Mouse (Mus musculus): Measurements from ENCODE around the gene Mrpl37.

Gene Mrpl37

GRCm38 (mm10) chr4:107082185-107082584 lies 15.5 kb upstream of the Mrpl37 start:
- POLR2A ChIA-PET, result interaction anchor here in 1 of 4 experiments (1.1 to 1.4 kb wide), 3 partner anchors 10 to 330 kb away, joined by 3 read pairs; no protein-coding TSS in a partner anchor
- CTCF ChIA-PET, result interaction anchor here in 2 of 4 experiments (0.5 to 0.9 kb wide), 2 partner anchors 20 to 292 kb away, joined by 3 to 6 read pairs; no protein-coding TSS in a partner anchor

GRCm38 (mm10) chr4:107079716-107080115 lies 13.0 kb upstream of the Mrpl37 start:
- ChIA-PET CTCF (interaction anchor here in 1 of 4 experiments (0.6 kb wide), 1 partner anchor 84 kb away, joined by 3 read pairs; no protein-coding TSS in a partner anchor), POLR2A (no interaction called here)

- CTCF ChIA-PET, result no interaction called here
- POLR2A ChIA-PET, result interaction anchor here in 1 of 4 experiments (1.0 kb wide), 1 partner anchor 127 kb away, joined by 3 read pairs; no protein-coding TSS in a partner anchor
Measured at GRCm38 (mm10) chr4:107078894-107079293, 12.2 kb upstream of the Mrpl37 start.

- ChIA-PET CTCF (interaction anchor here in 1 of 4 experiments (1.2 kb wide), 1 partner anchor 276 kb away, joined by 3 read pairs; no protein-coding TSS in a partner anchor), POLR2A (interaction anchor here in 2 of 4 experiments (0.8 to 3.2 kb wide), 4 partner anchors 8 to 13 kb away, joined by 3 to 11 read pairs (median 4); partner anchors contain the start of genes Cyb5rl (in 2 of the 2) and Mrpl37 (in 2 of the 2))
Measured at GRCm38 (mm10) chr4:107075456-107075855, 8.8 kb upstream of the Mrpl37 start.

GRCm38 (mm10) chr4:107072343-107072742 lies 5.7 kb upstream of the Mrpl37 start:
- POLR2A ChIA-PET, result no interaction called here

GRCm38 (mm10) chr4:107067151-107067840 lies 628 bp upstream of the Mrpl37 start:
- ChIA-PET POLR2A (interaction anchor here in 3 of 4 experiments (0.6 to 1.3 kb wide), 16 partner anchors 9 to 452 kb away, joined by 3 to 11 read pairs (median 4); partner anchors contain the start of genes Tmem59 (in 2 of the 3) and Tceanc2 (in 1 of the 3)), CTCF (no interaction called here)

More at GRCm38 (mm10) chr4:107072343-107072742, 5.7 kb upstream of the Mrpl37 start:
- CTCF ChIA-PET, result no interaction called here

- POLR2A ChIA-PET, result no interaction called here
- CTCF ChIA-PET, result interaction anchor here in 1 of 4 experiments (0.5 kb wide), 1 partner anchor 774 kb away, joined by 3 read pairs; no protein-coding TSS in a partner anchor
Measured at GRCm38 (mm10) chr4:107064394-107065098, 2.1 kb downstream of the Mrpl37 start.

- POLR2A ChIA-PET, result interaction anchor here in 1 of 4 experiments (0.6 kb wide), 1 partner anchor 47 kb away, joined by 3 read pairs; no protein-coding TSS in a partner anchor
Measured at GRCm38 (mm10) chr4:107063214-107063613, 3.5 kb downstream of the Mrpl37 start.

GRCm38 (mm10) chr4:107061560-107061959 lies 5.1 kb downstream of the Mrpl37 start:
- POLR2A ChIA-PET, result interaction anchor here in 2 of 4 experiments (0.7 to 0.9 kb wide), 3 partner anchors 8 to 105 kb away, joined by 3 to 4 read pairs (median 3); no protein-coding TSS in a partner anchor
- CTCF ChIA-PET, result interaction anchor here in 2 of 4 experiments (0.6 to 0.7 kb wide), 3 partner anchors 21 to 332 kb away, joined by 4 to 6 read pairs (median 5); no protein-coding TSS in a partner anchor

More at GRCm38 (mm10) chr4:107063214-107063613, 3.5 kb downstream of the Mrpl37 start:
- CTCF ChIA-PET, result no interaction called here

- ChIA-PET POLR2A (interaction anchor here in 2 of 4 experiments (0.8 to 2.2 kb wide), 2 partner anchors 8 to 10 kb away, joined by 3 to 7 read pairs; partner anchors contain the start of genes Cyb5rl (in 1 of the 2) and Mrpl37 (in 1 of the 2)), CTCF (interaction anchor here in 1 of 4 experiments (0.5 kb wide), 1 partner anchor 464 kb away, joined by 6 read pairs; no protein-coding TSS in a partner anchor)
Measured at GRCm38 (mm10) chr4:107058781-107059180, 7.9 kb downstream of the Mrpl37 start.

- ChIA-PET CTCF (interaction anchor here in 1 of 4 experiments (0.5 kb wide), 1 partner anchor 464 kb away, joined by 6 read pairs; no protein-coding TSS in a partner anchor), POLR2A (interaction anchor here in 1 of 4 experiments (2.2 kb wide), 1 partner anchor 9 kb away, joined by 7 read pairs; the partner anchor contains the start of genes Cyb5rl and Mrpl37)
Measured at GRCm38 (mm10) chr4:107058346-107058745, 8.3 kb downstream of the Mrpl37 start.

- ChIA-PET CTCF (no interaction called here), POLR2A (interaction anchor here in 2 of 4 experiments (0.8 to 1.1 kb wide), 3 partner anchors 16 to 46 kb away, joined by 3 read pairs; no protein-coding TSS in a partner anchor)
Measured at GRCm38 (mm10) chr4:107056088-107056487, 10.6 kb downstream of the Mrpl37 start.

GRCm38 (mm10) chr4:107052962-107053553 lies 13.6 kb downstream of the Mrpl37 start:
- ChIA-PET POLR2A (interaction anchor here in 3 of 4 experiments (0.6 to 1.9 kb wide), 9 partner anchors 9 to 119 kb away, joined by 3 to 4 read pairs (median 3); partner anchors contain the start of genes Cyb5rl (in 2 of the 3) and Mrpl37 (in 1 of the 3)), CTCF (no interaction called here)

- CTCF ChIA-PET, result no interaction called here
- POLR2A ChIA-PET, result interaction anchor here in 1 of 4 experiments (0.6 kb wide), 1 partner anchor 144 kb away, joined by 4 read pairs; no protein-coding TSS in a partner anchor
Measured at GRCm38 (mm10) chr4:107051889-107052288, 14.8 kb downstream of the Mrpl37 start.

GRCm38 (mm10) chr4:107048568-107049162 lies 18.0 kb downstream of the Mrpl37 start:
- CTCF ChIA-PET, result interaction anchor here in 2 of 4 experiments (0.7 to 0.9 kb wide), 2 partner anchors 61 to 543 kb away, joined by 3 read pairs; no protein-coding TSS in a partner anchor

GRCm38 (mm10) chr4:107047806-107048205 lies 18.9 kb downstream of the Mrpl37 start:
- ChIA-PET CTCF (no interaction called here), POLR2A (interaction anchor here in 2 of 4 experiments (0.6 to 1.1 kb wide), 2 partner anchors 9 to 104 kb away, joined by 3 to 4 read pairs; no protein-coding TSS in a partner anchor)

More at GRCm38 (mm10) chr4:107048568-107049162, 18.0 kb downstream of the Mrpl37 start:
- POLR2A ChIA-PET, result interaction anchor here in 1 of 4 experiments (0.5 to 1.2 kb wide), 5 partner anchors 9 to 188 kb away, joined by 3 to 4 read pairs (median 3); partner anchors contain the start of genes Cyb5rl and Mrpl37

GRCm38 (mm10) chr4:107045188-107045587 lies 21.5 kb downstream of the Mrpl37 start:
- ChIA-PET POLR2A (no interaction called here), CTCF (no interaction called here)

Data from embryonic stem cell, embryonic (primary cell).